Mouse (Mus musculus) stomach, postnatal 0 days (tissue): ENCODE measurements around the gene Pcnx3.

Experiments
- CTCF ChIP-seq: IDR thresholded peaks from 2 replicates; pipeline ENCODE4 v1.5.1; 2016; ENCODE audit warnings: antibody characterized with exemption, low read depth, mild to moderate bottlenecking, moderate library complexity
- EP300 ChIP-seq: optimal IDR thresholded peaks from 2 replicates; pipeline ENCODE3; 2016; ENCODE audit warnings: antibody characterized with exemption

DNA sequence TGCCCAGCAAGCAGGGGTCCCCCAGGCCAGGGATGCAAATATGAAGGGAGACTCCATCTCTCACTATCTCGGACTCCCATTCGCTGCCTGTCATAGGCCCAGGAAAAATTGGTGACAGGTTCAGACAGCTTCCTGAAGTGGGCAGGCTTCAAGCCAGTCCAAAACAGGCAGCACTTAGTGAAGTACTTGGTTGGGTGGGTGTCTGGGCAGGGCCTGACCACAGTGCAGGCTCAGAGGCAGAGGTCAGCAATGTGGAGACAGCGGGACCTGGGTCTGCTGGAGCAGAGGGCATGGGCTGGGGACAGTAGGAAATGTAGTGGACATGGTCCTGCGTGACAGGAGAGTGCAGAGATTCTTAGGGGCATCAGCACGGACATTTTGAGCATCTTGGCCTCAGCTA is 2.9 kb upstream of the Pcnx3 start:
- no peak for TF ChIP-seq CTCF
- no peak for TF ChIP-seq EP300
